Mouse (Mus musculus) CH12.LX (cell line): ENCODE results near the gene Ggcx. TPM values are rescaled to one million over a fixed set of nuclear protein-coding genes. Genes with fewer than 3 reads are reported as not detected.

Experiments used
- DNase-seq: peaks from one replicate; pipeline ENCODE4 v3.0.0-alpha.2; 2013; ENCODE audit errors: extremely low read depth
- H3K27ac ChIP-seq: 2 replicates; pipeline ENCODE4 v1.5.1; 2012; ENCODE audit warnings: low read depth, mild to moderate bottlenecking, control low read depth, moderate library complexity; ENCODE audit not compliant: insufficient read depth
- H3K27me3 ChIP-seq: replicated peaks from 2 replicates; pipeline ENCODE3; 2012; ENCODE audit warnings: inconsistent platforms
- H3K36me3 ChIP-seq, 2 experiments: replicated peaks in 1 of 2; 2 replicates each; pipeline versions ENCODE3 to v1.6.1; 2012; ENCODE audit warnings: inconsistent platforms in 1 of 2, low read length in 1 of 2, mild to moderate bottlenecking in 1 of 2, mixed read lengths in 1 of 2, moderate library complexity in 1 of 2; ENCODE audit not compliant: control insufficient read depth in 1 of 2, insufficient read depth in 1 of 2
- H3K4me1 ChIP-seq, 2 experiments: 2 replicates each; pipeline ENCODE4 v1.6.1; 2012; ENCODE audit warnings: inconsistent platforms in 1 of 2, moderate library complexity in 1 of 2; ENCODE audit not compliant: insufficient read depth in 2 of 2, control insufficient read depth in 1 of 2
- H3K4me2 ChIP-seq: 2 replicates; pipeline ENCODE4 v1.6.1; 2012; ENCODE audit warnings: low read depth, mild to moderate bottlenecking, control low read depth; ENCODE audit not compliant: poor library complexity, insufficient read depth, severe bottlenecking
- H3K4me3 ChIP-seq, 3 experiments: fragments of 150-350 bp in 1 of 3; sonication (generic) in 1 of 3; replicated peaks in 1 of 3; 2 replicates each; pipeline versions ENCODE3 to v1.5.1; 2011 to 2012; ENCODE audit warnings: low read depth in 2 of 3, low read length in 2 of 3, mild to moderate bottlenecking in 2 of 3, moderate library complexity in 2 of 3, control low read depth in 1 of 3, improper control_type of control experiment in 1 of 3, inconsistent platforms in 1 of 3, mixed read lengths in 1 of 3; ENCODE audit not compliant: poor library complexity in 1 of 3
- H3K79me2 ChIP-seq: replicated peaks from 2 replicates; pipeline ENCODE4 v1.6.1; 2012; ENCODE audit warnings: mild to moderate bottlenecking, moderate library complexity; ENCODE audit not compliant: control insufficient read depth, poor library complexity, insufficient read depth, severe bottlenecking; ENCODE audit errors: extremely low read depth
- H3K9ac ChIP-seq: 2 replicates; pipeline ENCODE4 v1.6.1; 2012; ENCODE audit warnings: low read depth, mild to moderate bottlenecking, control low read depth, moderate library complexity; ENCODE audit not compliant: insufficient read depth
- H3K9me3 ChIP-seq: replicated peaks from 2 replicates; pipeline ENCODE3; 2012; ENCODE audit warnings: low read length, inconsistent platforms, mixed read lengths
- BHLHE40 ChIP-seq: IDR thresholded peaks from 2 replicates; pipeline ENCODE4 v1.6.1; 2011; ENCODE audit warnings: mild to moderate bottlenecking, low read depth, low read length, improper control_type of control experiment
- EP300 ChIP-seq: IDR thresholded peaks from 2 replicates; pipeline ENCODE4 v1.6.1; 2011; ENCODE audit warnings: low read length, improper control_type of control experiment
- ETS1 ChIP-seq: conservative IDR thresholded peaks from 2 replicates; pipeline ENCODE4 v1.6.1; 2012; ENCODE audit warnings: low read depth, mild to moderate bottlenecking, inconsistent platforms, low read length, improper control_type of control experiment, moderate library complexity
- IRF4 ChIP-seq: IDR thresholded peaks from 2 replicates; pipeline ENCODE4 v1.6.1; 2014; ENCODE audit warnings: low read depth, mild to moderate bottlenecking, inconsistent platforms, low read length, improper control_type of control experiment
- JUND ChIP-seq: conservative IDR thresholded peaks from 2 replicates; pipeline ENCODE4 v1.6.1; 2011; ENCODE audit warnings: low read depth, low read length, improper control_type of control experiment
- PAX5 ChIP-seq: IDR thresholded peaks from 2 replicates; pipeline ENCODE4 v1.6.1; 2012; ENCODE audit warnings: low read length, inconsistent platforms, mixed read lengths
- POLR2A ChIP-seq: IDR thresholded peaks from 2 replicates; pipeline ENCODE4 v1.6.1; 2011; ENCODE audit warnings: low read depth, mild to moderate bottlenecking, improper control_type of control experiment, low read length
- RAD21 ChIP-seq: IDR thresholded peaks from 2 replicates; pipeline ENCODE4 v1.6.1; 2011; ENCODE audit warnings: low read depth, mild to moderate bottlenecking, low read length, improper control_type of control experiment, moderate library complexity
- TCF12 ChIP-seq: IDR thresholded peaks from 2 replicates; pipeline ENCODE4 v1.6.1; 2014; ENCODE audit warnings: low read depth, mild to moderate bottlenecking, inconsistent platforms, low read length, improper control_type of control experiment
- USF2 ChIP-seq: conservative IDR thresholded peaks from 2 replicates; pipeline ENCODE4 v1.6.1; 2011; ENCODE audit warnings: low read depth, low read length, improper control_type of control experiment
- ZNF384 ChIP-seq: IDR thresholded peaks from 2 replicates; pipeline ENCODE4 v1.6.1; 2012; ENCODE audit warnings: low read depth, low read length, improper control_type of control experiment, inconsistent platforms
- dilution Hi-C: fragments of 300-500 bp; cut with MboI; formaldehyde crosslinking; loops from 2 replicates; pipeline ENCODE4 v1.14.3; 2020; ENCODE audit warnings: low sequenced_read_pairs; ENCODE audit not compliant: extremely low pct_unique_long_range_greater_than_20kb, extremely low pct_ligation_motif_present
- in situ Hi-C: fragments of 300-500 bp; cut with MboI; formaldehyde crosslinking; loops from 3 replicates; pipeline ENCODE4 v1.14.3; 2019; ENCODE audit warnings: low sequenced_read_pairs, low pct_ligation_motif_present, low pct_unique_long_range_greater_than_20kb, mixed read lengths
- polyA plus RNA-seq: library from polyadenylated mRNA; unstranded; fragments of >175 nt; gene quantifications from 2 replicates; pipeline ENCODE4 v1.2.1, GENCODE M21; 2012; ENCODE audit warnings: low read depth; ENCODE audit not compliant: insufficient read length
- total RNA-seq, 2 experiments: library from RNA; depleted of rRNA; stranded (reverse); fragments of 300-350 nt in 1 of 2; fragments of >200 nt in 1 of 2; gene quantifications; 2 replicates each; pipeline ENCODE4 v1.2.3; 2012 to 2014

The Ggcx gene
- total and polyA plus RNA-seq, 3 experiments: 5.2 to 7.8 (median 6.7) TPM

GRCm38 (mm10) chr6:72374820-72375563 is 39.1 kb upstream of the Ggcx start:
- TF ChIP-seq RAD21 (no peak), IRF4 (peak; percentile 49; the same call in 1 of the 2 replicates), EP300 (peak; percentile 77), BHLHE40 (0 out of 2 replicates have a peak, but pooled peaks have one; percentile 14), ETS1 (0 out of 2 replicates have a peak, but pooled peaks have one; percentile 9)
- TF ChIP-seq, all 38 proteins: peak for 4
- DNase-seq: peak; percentile 43
- dilution Hi-C loops (no loop called here), in situ Hi-C loops (no loop called here)
- Histone ChIP-seq H3K4me3 (no peak overlapping the region), H3K9me3 (no peaks in the 10 kb centered on the region), H3K4me2 (peak overlapping the region; percentile 30; the same call in 1 of the 2 replicates), H3K27me3 (peaks cover 11% of the 10 kb centered on the region), H3K9ac (no peak overlapping the region), H3K27ac (no peak overlapping the region), H3K4me1 (peaks cover 2 to 19% of the 10 kb centered on the region in 2 experiments; a peak in 3 of 4 replicates), H3K79me2 (no peaks in the 10 kb centered on the region), H3K36me3 (no peaks in the 10 kb centered on the region)

- Histone ChIP-seq H3K9me3 (no peaks in the 10 kb centered on the region), H3K27me3 (peaks cover 10% of the 10 kb centered on the region), H3K79me2 (no peaks in the 10 kb centered on the region), H3K4me1 (peaks cover 2 to 21% of the 10 kb centered on the region in 2 experiments; a peak in 3 of 4 replicates), H3K27ac (no peak overlapping the region), H3K9ac (no peak overlapping the region), H3K4me3 (no peak overlapping the region), H3K4me2 (no peak overlapping the region), H3K36me3 (peaks cover 0 to 2% of the 10 kb centered on the region in 2 experiments)
- TF ChIP-seq PAX5 (no peak), ZNF384 (no peak), JUND (no peak), POLR2A (no peak), TCF12 (no peak), BHLHE40 (0 out of 2 replicates have a peak, but pooled peaks have one; percentile 7), USF2 (no peak)
- dilution Hi-C loops: no loop called here
- in situ Hi-C loops: no loop called here
- no peak for DNase-seq
Measured at GRCm38 (mm10) chr6:72378510-72379234, 35.4 kb upstream of the Ggcx start.
